ENCODE assay signal across 16 mouse cellular contexts in genomic region chr10:120461301-120461700, GRCm38 (mm10). TPM values are rescaled to one million over a fixed set of nuclear protein-coding genes. Genes with fewer than 3 reads are reported as not detected.
DNase-seq lines count a peak whose midpoint lies in the region; ATAC-seq and TF ChIP-seq lines count a peak whose summit lies in the region.
"Had no signal": no experiment of that assay in that cellular context is flagged by ENCODE, and none has a peak within 500 bp of the region (broad histone marks: within the 10 kb centered on the region; RNA-seq: fewer than 3 reads in every experiment).

No protein-coding gene starts in this region.

- DNase-seq in heart, adult 11 months: no peak
- no peak for DNase-seq in intestine, embryonic 14.5 days (ENCODE audit: low spot score)
- peak; percentile 52 for DNase-seq in Muller cell, postnatal 12 days (ENCODE audit: inconsistent ontology term)
- no peak for DNase-seq in hindbrain, embryonic 14.5 days (ENCODE audit: low spot score)
- no peak for DNase-seq in layer of hippocampus, adult 8-10 months (ENCODE audit: low spot score in 2 of 2)
- DNase-seq in frontal cortex, adult 2 months (ENCODE audit: extremely low spot score in 1 of 2, low spot score in 1 of 2): no peak
- DNase-seq: cerebellum, postnatal 14 days; kidney, adult 8-10 months; right cerebral cortex, adult 18-20 months; thymus, postnatal 36 days had no signal

- H3K9me3 ChIP-seq in heart, embryonic 11.5 days (replicated peaks; ENCODE audit: control insufficient read depth, low read length): no peaks in the 10 kb centered on the region
- no peaks in the 10 kb centered on the region for H3K9me3 ChIP-seq in intestine, embryonic 14.5 days (ENCODE audit: control insufficient read depth, low read length)
- H3K9me3 ChIP-seq in intestine, postnatal 0 days (ENCODE audit: control insufficient read depth): no peaks in the 10 kb centered on the region
- H3K9me3 ChIP-seq in hindbrain, embryonic 14.5 days (ENCODE audit: control insufficient read depth, low read length): no peaks in the 10 kb centered on the region
- H3K9me3 ChIP-seq: forebrain, embryonic 12.5 days; limb, embryonic 12.5 days; midbrain, embryonic 12.5 days had no signal

- TF ChIP-seq CTCF in intestine, postnatal 0 days (IDR thresholded peaks at IDR 0.05; ENCODE audit: low read depth): no peak

- peaks cover 6% of the 10 kb centered on the region; the same call in 1 of the 2 replicates for H3K4me1 ChIP-seq in heart, embryonic 11.5 days (ENCODE audit: control insufficient read depth, insufficient read depth, low read length)
- H3K4me1 ChIP-seq in intestine, embryonic 14.5 days (replicated peaks; ENCODE audit: control insufficient read depth, insufficient read depth, low read length): peaks cover 16% of the 10 kb centered on the region; the same call in 1 of the 2 replicates
- H3K4me1 ChIP-seq in intestine, postnatal 0 days (replicated peaks; ENCODE audit: control insufficient read depth, insufficient read depth, low read length): no peaks in the 10 kb centered on the region
- H3K4me1 ChIP-seq in hindbrain, embryonic 14.5 days (replicated peaks; ENCODE audit: control insufficient read depth, insufficient read depth, low read length): no peaks in the 10 kb centered on the region
- H3K4me1 ChIP-seq: midbrain, embryonic 12.5 days had no signal

- peaks cover 4% of the 10 kb centered on the region; the same call in 1 of the 2 replicates for H3K36me3 ChIP-seq in heart, embryonic 11.5 days (ENCODE audit: control insufficient read depth, insufficient read depth, low read length)
- peaks cover 85% of the 10 kb centered on the region for H3K36me3 ChIP-seq in intestine, embryonic 14.5 days (ENCODE audit: control insufficient read depth, insufficient read depth, low read length)
- no peaks in the 10 kb centered on the region; the same call in 1 of the 2 replicates for H3K36me3 ChIP-seq in intestine, postnatal 0 days (ENCODE audit: control insufficient read depth, insufficient read depth)
- H3K36me3 ChIP-seq in hindbrain, embryonic 14.5 days (replicated peaks; ENCODE audit: control insufficient read depth, insufficient read depth): no peaks in the 10 kb centered on the region
- H3K36me3 ChIP-seq: midbrain, embryonic 12.5 days had no signal

- H3K27ac ChIP-seq in heart, embryonic 11.5 days (ENCODE audit: low read depth, low read length): peak overlapping the region; percentile 25; the same call in 1 of the 2 replicates
- H3K27ac ChIP-seq in intestine, embryonic 14.5 days (ENCODE audit: low read depth): peak overlapping the region; percentile 29
- H3K27ac ChIP-seq in intestine, postnatal 0 days (ENCODE audit: low read depth, low read length): no peak overlapping the region
- H3K27ac ChIP-seq in hindbrain, embryonic 14.5 days: no peak overlapping the region
- H3K27ac ChIP-seq: forebrain, embryonic 12.5 days; liver, embryonic 14.5 days; midbrain, embryonic 12.5 days had no signal

- 75% methylated on average over 5 of the region's 5 CpGs for WGBS in heart, embryonic 11.5 days (ENCODE audit: insufficient replicate concordance)
- WGBS in intestine, embryonic 14.5 days: 78% methylated on average over 5 of the region's 5 CpGs
- WGBS in intestine, postnatal 0 days: 80% methylated on average over 5 of the region's 5 CpGs
- 63% methylated on average over 5 of the region's 5 CpGs for WGBS in hindbrain, embryonic 14.5 days

- ATAC-seq in heart, embryonic 11.5 days (replicated peaks; ENCODE audit: insufficient number of reproducible peaks, low FRiP score, low TSS enrichment): no peak
- ATAC-seq in intestine, embryonic 14.5 days (replicated peaks; ENCODE audit: low FRiP score, low TSS enrichment, low read depth): no peak
- no peak for ATAC-seq in intestine, postnatal 0 days
- ATAC-seq in hindbrain, embryonic 14.5 days (ENCODE audit: low FRiP score): no peak

- no peak overlapping the region for H3K4me2 ChIP-seq in heart, embryonic 11.5 days
- H3K4me2 ChIP-seq in intestine, embryonic 14.5 days (ENCODE audit: low read length): no peak overlapping the region
- no peak overlapping the region for H3K4me2 ChIP-seq in intestine, postnatal 0 days (replicated peaks; ENCODE audit: low read depth)
- peak overlapping the region; percentile 19; the same call in 1 of the 2 replicates for H3K4me2 ChIP-seq in hindbrain, embryonic 14.5 days (replicated peaks)
- H3K4me2 ChIP-seq: forebrain, embryonic 12.5 days; limb, embryonic 12.5 days; midbrain, embryonic 12.5 days had no signal

- H3K9ac ChIP-seq in heart, embryonic 11.5 days (ENCODE audit: low read depth, low read length): no peak overlapping the region
- no peak overlapping the region for H3K9ac ChIP-seq in intestine, embryonic 14.5 days (ENCODE audit: low read length)
- H3K9ac ChIP-seq in intestine, postnatal 0 days (ENCODE audit: low read depth, low read length): no peak overlapping the region
- no peak overlapping the region for H3K9ac ChIP-seq in hindbrain, embryonic 14.5 days
- H3K9ac ChIP-seq: forebrain, embryonic 12.5 days; limb, embryonic 12.5 days; liver, embryonic 14.5 days; midbrain, embryonic 12.5 days had no signal

- no peak overlapping the region for H3K4me3 ChIP-seq in heart, embryonic 11.5 days (ENCODE audit: low read depth, low read length)
- H3K4me3 ChIP-seq in intestine, embryonic 14.5 days (ENCODE audit: low read depth, low read length): no peak overlapping the region
- no peak overlapping the region for H3K4me3 ChIP-seq in intestine, postnatal 0 days (ENCODE audit: low read depth, low read length)
- no peak overlapping the region for H3K4me3 ChIP-seq in hindbrain, embryonic 14.5 days (replicated peaks; ENCODE audit: low read length)
- H3K4me3 ChIP-seq: forebrain, embryonic 12.5 days; limb, embryonic 12.5 days; midbrain, embryonic 12.5 days had no signal

- H3K27me3 ChIP-seq in heart, embryonic 11.5 days (ENCODE audit: control insufficient read depth, insufficient read depth, low read length): no peaks in the 10 kb centered on the region
- H3K27me3 ChIP-seq in intestine, embryonic 14.5 days (replicated peaks; ENCODE audit: control insufficient read depth, insufficient read depth, low read length): no peaks in the 10 kb centered on the region
- no peaks in the 10 kb centered on the region for H3K27me3 ChIP-seq in intestine, postnatal 0 days (replicated peaks; ENCODE audit: control insufficient read depth, insufficient read depth, low read length)
- H3K27me3 ChIP-seq in hindbrain, embryonic 14.5 days (ENCODE audit: control insufficient read depth, insufficient read depth, low read length): no peaks in the 10 kb centered on the region
- H3K27me3 ChIP-seq: forebrain, embryonic 12.5 days; limb, embryonic 12.5 days; midbrain, embryonic 12.5 days had no signal

RNA-seq across cellular contexts. Expression of gene Hmga2, which starts 15.0 kb away (rescaled TPM):
- 31.7 and 42.6 TPM in 2 replicates for polyA plus RNA-seq in heart, embryonic 11.5 days (2014; fragmentation: Nextera tagmentation; extraction: Ambion mirVana)
- polyA plus RNA-seq in intestine, embryonic 14.5 days (2014; fragmentation: Nextera tagmentation; extraction: Ambion mirVana): 61.0 and 68.0 TPM in 2 replicates
- 4.3 TPM in 2 replicates for polyA plus RNA-seq in intestine, postnatal 0 days (2015; fragmentation: Nextera tagmentation; extraction: Ambion mirVana)
- polyA plus RNA-seq in hindbrain, embryonic 14.5 days (2014; fragmentation: Nextera tagmentation; extraction: Ambion mirVana): 1.7 and 2.1 TPM in 2 replicates
- total RNA-seq in layer of hippocampus, adult 8-10 months (2022): under 1 TPM; 0.13 to 0.37 (median 0.18) TPM
- not detected in 2 replicates for polyA plus RNA-seq in frontal cortex, adult 2 months (2012; rRNA removed)

Comparison
In these comparisons a context has a peak if more than half of its experiments do, and no peak if none do; other contexts are left out.
1. H3K27ac ChIP-seq: peak in heart, embryonic 11.5 days (single experiment) and intestine, embryonic 14.5 days (single experiment); none in intestine, postnatal 0 days (single experiment) and hindbrain, embryonic 14.5 days (single experiment).